Mouse (Mus musculus) naive thymus-derived CD4-positive, alpha-beta T cell, adult 5 months (primary cell): ENCODE measurements around the gene Gm36245. TPM values are rescaled to one million over a fixed set of nuclear protein-coding genes. Genes with fewer than 3 reads are reported as not detected.

Experiments used
- polyA plus RNA-seq: library from polyadenylated mRNA; unstranded; fragments of 100-300 nt; shearing (Covaris generic); gene quantifications from one replicate; pipeline ENCODE4 v1.2.1, GENCODE M21; 2017

Gene Gm36245
- not detected for polyA plus RNA-seq

GRCm38 (mm10) chr15:77598958-77599357 lies at the start of gene Gm36245:
Gm36245 (plus strand) TSS chr15:77599258.

GRCm38 (mm10) chr15:77561792-77562191 lies 37.3 kb upstream of the Gm36245 start, which contains the start of gene 1700025B11Rik:
1700025B11Rik (minus strand) TSS chr15:77561892.

GRCm38 (mm10) chr15:77595961-77596360 lies 3.1 kb upstream of the Gm36245 start, which contains the start of gene Apol10b:
Apol10b (minus strand) TSS chr15:77596125.

GRCm38 (mm10) chr15:77643176-77643575 lies 44.1 kb downstream of the Gm36245 start, which contains the start of gene Apol11b:
Apol11b (minus strand) TSS chr15:77643286.

Other genes with a start within 250 kb of the Gm36245 start
- not detected for gene Apol7a, start 200.1 kb upstream of the Gm36245 start, polyA plus RNA-seq
- 0.61 TPM for gene Apol9a, start 188.1 kb upstream of the Gm36245 start, polyA plus RNA-seq
- 0.57 TPM for gene Apol7b, start 151.8 kb upstream of the Gm36245 start, polyA plus RNA-seq
- gene Apol10a, start 122.2 kb upstream of the Gm36245 start, polyA plus RNA-seq, result not detected
- not detected for gene Apol11a, start 91.0 kb upstream of the Gm36245 start, polyA plus RNA-seq
- not detected for gene Apol7c, start 65.9 kb upstream of the Gm36245 start, polyA plus RNA-seq
- not detected for gene 1700025B11Rik, start 37.4 kb upstream of the Gm36245 start, polyA plus RNA-seq
- gene Apol10b, start 3.1 kb upstream of the Gm36245 start, polyA plus RNA-seq, result 0.63 TPM
- gene Apol11b, start 44.0 kb downstream of the Gm36245 start, polyA plus RNA-seq, result not detected
- gene Apol7e, start 99.6 kb downstream of the Gm36245 start, polyA plus RNA-seq, result 142 TPM
- gene Apol9b, start 129.8 kb downstream of the Gm36245 start, polyA plus RNA-seq, result 0.91 TPM
- gene Apol8, start 157.7 kb downstream of the Gm36245 start, polyA plus RNA-seq, result not detected
- 301 TPM for gene Myh9, start 242.9 kb downstream of the Gm36245 start, polyA plus RNA-seq